Mouse (Mus musculus): ENCODE measurements around the gene Dop1a. TPM values are rescaled to one million over a fixed set of nuclear protein-coding genes. Genes with fewer than 3 reads are reported as not detected.

Gene Dop1a
- polyA plus RNA-seq (2014; fragmentation: Illumina TruSeq; extraction: RNeasy Lipid Tissue Mini Kit (QIAGEN cat#74804); ENCODE audit: low read depth, low replicate concordance): 47.3 TPM

DNA sequence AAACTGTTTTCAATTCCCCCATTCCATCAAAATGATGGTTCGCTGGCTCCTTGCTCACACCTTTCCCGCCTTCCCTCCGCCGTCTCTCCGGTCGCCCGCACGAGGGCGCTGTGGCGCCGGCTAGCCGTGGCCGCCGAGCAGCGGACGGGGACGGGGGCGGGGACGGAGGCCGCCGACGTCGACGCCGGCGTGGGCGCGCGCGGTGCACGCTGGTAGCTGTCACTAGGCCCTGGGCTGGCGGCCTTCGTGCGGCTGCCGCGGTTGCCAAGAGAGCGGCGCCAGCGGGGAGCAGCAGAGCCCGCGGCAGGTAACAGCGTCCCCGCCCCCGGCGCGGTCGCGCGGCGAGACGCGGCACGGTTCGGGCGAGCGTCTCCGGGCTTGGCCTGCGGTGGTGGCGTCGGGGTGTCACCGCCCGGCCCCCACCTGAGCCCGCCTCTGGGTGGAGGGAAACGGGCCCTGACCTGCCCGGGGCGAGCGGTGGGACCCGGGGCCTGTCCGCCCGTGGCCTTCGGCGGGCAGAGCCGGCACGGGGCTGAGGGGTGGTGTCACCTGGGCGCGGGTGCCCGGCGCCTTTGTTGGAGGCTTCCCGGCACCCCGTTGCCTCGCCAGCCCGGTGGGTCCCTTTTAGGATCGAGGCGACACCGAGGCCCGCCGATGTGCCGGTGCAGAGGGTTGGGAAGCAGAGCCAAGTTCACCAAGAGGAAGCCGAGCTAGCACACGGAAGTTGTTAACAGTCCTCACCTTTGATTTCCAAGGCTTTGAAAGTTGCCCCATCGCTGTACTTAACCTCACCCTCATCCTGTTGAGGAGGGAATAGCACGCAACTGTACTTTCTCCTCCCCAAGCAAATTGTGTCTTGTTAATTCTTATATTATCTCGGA lies at the start of gene Dop1a:
Gene Dop1a (plus strand): TSS at position 165 of the 881 bp plus-strand sequence.

DNA sequence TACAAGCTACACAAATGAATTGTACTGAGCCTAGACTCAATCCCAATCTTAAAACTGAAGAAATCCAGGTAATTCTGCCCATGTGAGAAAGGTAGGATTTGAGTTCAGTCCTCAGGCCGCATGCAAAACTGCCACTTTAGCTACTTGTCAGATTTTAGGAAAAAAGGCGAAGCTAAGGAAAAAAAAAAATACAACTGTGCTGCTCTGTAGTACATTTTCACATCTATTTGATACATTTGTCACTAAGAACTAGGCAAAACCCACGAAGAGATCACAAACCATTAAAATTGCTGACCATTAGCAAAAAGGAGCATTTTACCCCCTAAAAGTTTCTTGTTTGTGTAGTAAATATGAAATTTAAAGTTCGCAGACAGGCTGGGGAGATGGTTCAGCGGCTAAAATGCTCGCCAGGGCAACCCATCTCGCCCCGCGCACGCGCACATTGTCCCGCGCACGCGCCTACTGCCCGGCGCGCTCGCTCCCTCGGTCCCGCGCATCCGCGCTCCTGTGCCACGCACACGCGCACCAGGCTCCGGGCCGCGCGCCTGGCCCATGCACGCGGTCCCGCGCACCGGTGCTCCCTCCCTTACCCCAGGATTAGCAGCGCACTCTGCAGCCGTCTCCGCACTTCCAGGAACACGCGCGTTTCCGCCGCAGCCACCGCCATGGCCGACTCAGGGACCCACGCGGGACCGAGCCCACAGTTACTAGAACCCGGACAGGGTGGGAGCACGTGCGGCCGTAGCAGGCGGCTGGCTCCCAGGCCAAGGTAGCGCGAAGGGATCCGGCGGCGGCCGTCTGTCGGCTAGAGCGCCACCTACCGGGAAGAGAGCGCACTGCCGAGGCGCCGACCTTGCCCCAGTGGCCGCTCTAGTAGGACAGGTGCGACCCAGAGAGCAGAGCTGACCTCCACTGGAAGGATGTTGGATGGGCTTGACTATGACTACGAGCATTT lies 2.5 kb upstream of the Dop1a start, which contains the start of gene Ube2cbp:
Gene Ube2cbp (minus strand): TSS at position 800 of the 955 bp plus-strand sequence.

DNA sequence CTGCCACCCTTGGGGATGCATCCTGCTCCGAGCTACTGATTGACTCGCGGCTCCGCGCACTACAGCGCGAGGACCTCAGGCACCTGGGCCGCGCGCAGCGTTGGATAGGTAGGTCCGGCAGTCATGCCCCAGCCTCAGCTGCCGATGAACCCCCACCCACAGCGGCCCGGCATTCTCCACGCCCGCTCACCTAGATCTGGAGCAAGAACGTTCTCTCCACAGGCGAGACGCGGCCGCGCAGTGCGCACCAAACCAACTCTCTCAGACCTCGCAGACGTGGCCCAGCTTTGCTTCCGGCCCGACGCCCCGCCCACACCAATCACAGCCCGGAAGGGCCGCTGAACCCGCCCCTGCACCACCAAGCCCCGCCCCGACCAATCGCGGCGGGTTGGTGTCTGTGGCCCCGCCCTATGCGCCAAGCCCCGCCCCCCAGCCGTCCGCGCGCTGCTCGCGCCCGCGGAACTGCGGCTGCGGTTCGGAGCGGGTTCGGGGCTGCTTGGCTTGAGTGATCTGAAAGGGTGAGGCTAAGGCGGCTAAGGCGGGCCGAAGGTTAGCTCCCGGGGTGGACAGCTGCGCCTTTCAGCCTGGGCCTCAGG lies 104.7 kb downstream of the Dop1a start, which contains the start of the genes Pgm3 and Rwdd2a:
Gene Pgm3 (minus strand): TSS at position 303 of the 596 bp plus-strand sequence.
Gene Rwdd2a (plus strand): TSS at position 452 of the 596 bp plus-strand sequence.

Other genes with a start within 250 kb of the Dop1a start
- 1.2 TPM for gene Ube2cbp, start 2.2 kb upstream of the Dop1a start, polyA plus RNA-seq (2014; fragmentation: Illumina TruSeq; extraction: RNeasy Lipid Tissue Mini Kit (QIAGEN cat#74804); ENCODE audit: low read depth, low replicate concordance)
- 13.3 TPM for gene Pgm3, start 104.7 kb downstream of the Dop1a start, polyA plus RNA-seq (2014; fragmentation: Illumina TruSeq; extraction: RNeasy Lipid Tissue Mini Kit (QIAGEN cat#74804); ENCODE audit: low read depth, low replicate concordance)
- gene Rwdd2a, start 104.8 kb downstream of the Dop1a start, polyA plus RNA-seq (2014; fragmentation: Illumina TruSeq; extraction: RNeasy Lipid Tissue Mini Kit (QIAGEN cat#74804); ENCODE audit: low read depth, low replicate concordance): 112 TPM
- 415 TPM for gene Me1, start 228.8 kb downstream of the Dop1a start, polyA plus RNA-seq (2014; fragmentation: Illumina TruSeq; extraction: RNeasy Lipid Tissue Mini Kit (QIAGEN cat#74804); ENCODE audit: low read depth, low replicate concordance)